Mouse (Mus musculus): Measurements from ENCODE around the gene Ice1. TPM values are rescaled to one million over a fixed set of nuclear protein-coding genes. Genes with fewer than 3 reads are reported as not detected.

Ice1 gene
- total and polyA plus RNA-seq, 3 experiments: 33.5 to 40.1 (median 37.6) TPM

DNA sequence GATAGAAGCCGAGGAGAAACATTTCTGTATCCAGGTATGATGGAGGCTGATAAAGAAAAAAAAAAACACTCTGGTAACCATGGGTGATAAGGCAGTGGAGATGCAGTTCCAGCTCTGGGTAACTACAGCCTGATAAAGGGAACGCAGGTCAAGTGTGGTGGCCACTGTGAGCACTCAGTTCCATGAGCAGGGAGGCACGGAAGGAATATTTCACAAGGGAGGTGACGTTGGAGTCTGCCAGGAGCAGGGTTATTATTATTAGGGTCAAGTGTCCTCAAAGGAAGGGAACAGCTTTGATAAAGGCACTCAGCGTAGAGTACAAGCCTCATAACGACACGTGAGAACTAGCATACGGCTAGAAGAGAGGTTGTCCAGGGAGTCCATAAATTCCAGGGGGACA is 18.9 kb upstream of the Ice1 start:
- no peak overlapping the region for H3K4me3 ChIP-seq (ENCODE audit: control insufficient read depth in 1 of 2, insufficient read depth in 1 of 2, low read depth in 2 of 2, low read length in 2 of 2)
- H3K4me1 ChIP-seq (ENCODE audit: control insufficient read depth in 1 of 2, insufficient read depth in 2 of 2, low read length in 2 of 2): no peaks in the 10 kb centered on the region
- no peaks in the 10 kb centered on the region for H3K79me2 ChIP-seq (ENCODE audit: control insufficient read depth, insufficient read depth, low read length, poor library complexity)

DNA sequence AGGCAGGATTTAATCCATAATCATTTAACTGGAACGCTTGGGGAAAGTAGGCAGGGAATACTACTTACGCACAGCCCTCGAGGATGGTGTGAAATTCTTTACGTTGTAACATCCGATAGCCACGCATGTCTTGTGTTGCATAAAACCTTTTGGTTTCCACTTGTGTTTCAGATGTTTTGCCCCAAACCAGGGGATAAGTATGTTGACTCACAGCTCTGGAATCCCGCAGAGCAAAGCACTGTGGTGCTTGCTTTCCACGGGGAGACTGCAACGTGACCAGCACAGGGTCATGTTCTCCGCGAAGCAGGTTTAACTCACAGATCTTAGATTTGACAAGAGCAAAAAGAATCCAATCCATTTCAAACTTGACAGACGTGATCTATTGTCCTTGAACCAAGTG is 18.1 kb upstream of the Ice1 start:
- TF ChIP-seq USF2 (IDR thresholded peaks at IDR 0.05; ENCODE audit: borderline replicate concordance in 1 of 2, insufficient read depth in 1 of 2, low read depth in 1 of 2, low read length in 2 of 2): no peak
- Histone ChIP-seq H3K27ac (ENCODE audit: control insufficient read depth, low read depth, low read length) (no peak overlapping the region), H3K79me2 (ENCODE audit: control insufficient read depth, insufficient read depth, low read length, poor library complexity) (no peaks in the 10 kb centered on the region), H3K4me3 (ENCODE audit: control insufficient read depth in 1 of 2, insufficient read depth in 1 of 2, low read depth in 2 of 2, low read length in 2 of 2) (no peak overlapping the region), H3K27me3 (ENCODE audit: control insufficient read depth in 1 of 2, insufficient read depth in 2 of 2, low read length in 2 of 2) (no peaks in the 10 kb centered on the region), H3K9ac (ENCODE audit: control insufficient read depth, low read depth, low read length, poor library complexity, severe bottlenecking) (no peak overlapping the region), H3K4me1 (ENCODE audit: control insufficient read depth in 1 of 2, insufficient read depth in 2 of 2, low read length in 2 of 2) (no peaks in the 10 kb centered on the region), H3K9me3 (replicated peaks; ENCODE audit: insufficient read depth, low read length) (no peaks in the 10 kb centered on the region), H3K36me3 (ENCODE audit: control insufficient read depth in 1 of 2, insufficient read depth in 2 of 2, low read length in 2 of 2) (no peaks in the 10 kb centered on the region)
- no peak for DNase-seq (ENCODE audit: low read depth, low spot score)

More for the DNA sequence above, 18.9 kb upstream of the Ice1 start:
- H3K9ac ChIP-seq (ENCODE audit: control insufficient read depth, low read depth, low read length, poor library complexity, severe bottlenecking): no peak overlapping the region
- H3K36me3 ChIP-seq (ENCODE audit: control insufficient read depth in 1 of 2, insufficient read depth in 2 of 2, low read length in 2 of 2): no peaks in the 10 kb centered on the region
- no peak overlapping the region for H3K27ac ChIP-seq (ENCODE audit: control insufficient read depth, low read depth, low read length)
- no peak for DNase-seq (ENCODE audit: low read depth, low spot score)
- TF ChIP-seq USF1 (IDR thresholded peaks at IDR 0.05; ENCODE audit: low read depth, low read length) (no peak), CHD2 (IDR thresholded peaks at IDR 0.05; ENCODE audit: low read length) (no peak), BHLHE40 (IDR thresholded peaks at IDR 0.05; ENCODE audit: borderline replicate concordance, low read depth, low read length) (no peak), CHD1 (IDR thresholded peaks at IDR 0.05; ENCODE audit: low read depth, low read length) (no peak), ZNF384 (IDR thresholded peaks at IDR 0.05; ENCODE audit: low read depth, low read length) (no peak), ETS1 (IDR thresholded peaks at IDR 0.05; ENCODE audit: low read depth, low read length) (no peak), TBP (IDR thresholded peaks at IDR 0.05; ENCODE audit: low read depth, low read length) (no peak), ELF1 (IDR thresholded peaks at IDR 0.05; ENCODE audit: low read depth, low read length) (no peak), POLR2AphosphoS2 (IDR thresholded peaks at IDR 0.05; ENCODE audit: low read length) (no peak), MAFK (IDR thresholded peaks at IDR 0.05; ENCODE audit: borderline replicate concordance, low read depth, low read length) (no peak), HCFC1 (IDR thresholded peaks at IDR 0.05; ENCODE audit: low read depth, low read length) (no peak), POLR2AphosphoS5 (IDR thresholded peaks at IDR 0.05; ENCODE audit: borderline replicate concordance, low read depth, low read length) (no peak), TCF12 (IDR thresholded peaks at IDR 0.05; ENCODE audit: low read depth, low read length) (no peak)
- no peaks in the 10 kb centered on the region for H3K27me3 ChIP-seq (ENCODE audit: control insufficient read depth in 1 of 2, insufficient read depth in 2 of 2, low read length in 2 of 2)
- no peaks in the 10 kb centered on the region for H3K9me3 ChIP-seq (replicated peaks; ENCODE audit: insufficient read depth, low read length)

Data from MEL (cell line).